Mouse (Mus musculus) myocyte (in vitro differentiated cells): Measurements from ENCODE around the gene Stard8.

Source experiments
- CEBPB ChIP-seq: IDR thresholded peaks from 2 replicates; pipeline ENCODE4 v1.6.1; 2011; ENCODE audit warnings: mild to moderate bottlenecking, moderate library complexity; ENCODE audit not compliant: poor library complexity, insufficient read depth, severe bottlenecking
- E2F4 ChIP-seq: IDR thresholded peaks from one replicate; pipeline ENCODE4 v1.6.1; 2011; ENCODE audit warnings: mild to moderate bottlenecking, control low read depth, moderate library complexity; ENCODE audit not compliant: insufficient read depth
- MAX ChIP-seq: IDR thresholded peaks from one replicate; pipeline ENCODE4 v1.6.1; 2011; ENCODE audit warnings: low read depth, mild to moderate bottlenecking, control low read depth
- MYOD1 ChIP-seq, 3 experiments: IDR thresholded peaks; one replicate each; pipeline ENCODE4 v1.6.1; 2011; ENCODE audit warnings: control low read depth in 2 of 3, low read depth in 2 of 3, mild to moderate bottlenecking in 2 of 3, moderate library complexity in 1 of 3; ENCODE audit not compliant: insufficient read length in 2 of 3, control insufficient read depth in 1 of 3
- MYOG ChIP-seq, 3 experiments: IDR thresholded peaks; one replicate each; pipeline ENCODE4 v1.6.1; 2011; ENCODE audit warnings: control low read depth in 2 of 3, low read depth in 2 of 3, mild to moderate bottlenecking in 2 of 3; ENCODE audit not compliant: insufficient read length in 2 of 3, control insufficient read depth in 1 of 3, insufficient read depth in 1 of 3
- POLR2A ChIP-seq: IDR thresholded peaks from one replicate; pipeline ENCODE4 v1.6.1; 2011; ENCODE audit warnings: low read depth, mild to moderate bottlenecking, control low read depth, moderate library complexity; ENCODE audit not compliant: insufficient read length
- TCF12 ChIP-seq: IDR thresholded peaks from one replicate; pipeline ENCODE4 v1.6.1; 2011; ENCODE audit warnings: mild to moderate bottlenecking, control low read depth; ENCODE audit not compliant: poor library complexity, insufficient read depth, severe bottlenecking
- USF1 ChIP-seq: IDR thresholded peaks from one replicate; pipeline ENCODE4 v1.6.1; 2011; ENCODE audit warnings: low read depth, mild to moderate bottlenecking, control low read depth, moderate library complexity

DNA sequence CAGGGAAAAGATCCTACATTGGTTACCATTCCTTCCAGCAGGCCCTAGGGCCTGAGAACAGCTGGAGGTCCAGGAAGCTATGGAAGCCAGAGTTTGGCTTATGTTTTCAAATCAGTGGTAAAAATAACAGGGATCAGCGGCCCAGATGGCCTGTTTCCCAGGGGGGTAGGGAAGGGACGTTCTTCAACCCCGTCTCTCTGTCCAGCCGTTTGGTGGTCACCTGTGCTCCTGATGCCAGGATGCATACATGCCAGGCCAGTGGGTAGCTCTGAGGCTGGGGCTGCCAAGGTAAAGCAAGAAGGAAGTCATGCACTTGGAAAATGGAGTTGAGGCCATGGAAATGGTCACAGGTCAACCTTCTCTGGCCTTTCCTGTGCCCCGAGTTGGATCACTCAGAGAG lies 7.5 kb downstream of the Stard8 start:
- TF ChIP-seq POLR2A, result no peak
- no peak for TF ChIP-seq MYOG (IDR thresholded peaks at IDR 0.05; ENCODE audit: control insufficient read depth in 1 of 3, insufficient read depth in 1 of 3, insufficient read length in 2 of 3, low read depth in 2 of 3)
- TF ChIP-seq TCF12, result no peak
- no peak for TF ChIP-seq E2F4
- TF ChIP-seq MYOD1 (IDR thresholded peaks at IDR 0.05; ENCODE audit: control insufficient read depth in 1 of 3, insufficient read length in 2 of 3, low read depth in 2 of 3), result no peak
- TF ChIP-seq USF1, result no peak
- no peak for TF ChIP-seq CEBPB
- TF ChIP-seq MAX, result no peak
